Mouse (Mus musculus): ENCODE data around the gene Trim67. TPM values are rescaled to one million over a fixed set of nuclear protein-coding genes. Genes with fewer than 3 reads are reported as not detected.

Trim67 gene
- total RNA-seq, 2 experiments from 2014 or later, result 0.06 to 0.10 TPM

GRCm38 (mm10) chr8:124826658-124827057 lies 33.8 kb downstream of the Trim67 start:
- peak overlapping the region; percentile 70 for H3K27ac ChIP-seq
- peak overlapping the region; percentile 41 for H3K4me3 ChIP-seq
- TF ChIP-seq CTCF (IDR thresholded peaks at IDR 0.05), result no peak
- peak; percentile 70 for DNase-seq
- intact Hi-C loops (cut with DNase I), result loop anchor here (2.0 kb wide), 1 partner anchor 88 kb away; no protein-coding TSS in a partner anchor

- peak; percentile 91 for TF ChIP-seq CTCF (IDR thresholded peaks at IDR 0.05)
- DNase-seq, result peak; percentile 62
- intact Hi-C loops (cut with DNase I), result loop anchor here (2.0 kb wide), 1 partner anchor 89 kb away; no protein-coding TSS in a partner anchor
- H3K4me3 ChIP-seq, result peak overlapping the region; percentile 41; the same call in 1 of the 2 replicates
- H3K27ac ChIP-seq, result peak overlapping the region; percentile 70
Measured at GRCm38 (mm10) chr8:124827387-124827786, 34.5 kb downstream of the Trim67 start.

- intact Hi-C loops (cut with DNase I), result no loop called here
- no peak for DNase-seq
- Histone ChIP-seq H3K27ac (no peak overlapping the region), H3K4me3 (no peak overlapping the region)
- TF ChIP-seq CTCF (IDR thresholded peaks at IDR 0.05), result no peak
Measured at GRCm38 (mm10) chr8:124828561-124829240, 35.8 kb downstream of the Trim67 start.

GRCm38 (mm10) chr8:124830050-124830449 lies 37.2 kb downstream of the Trim67 start:
- Histone ChIP-seq H3K4me3 (no peak overlapping the region), H3K27ac (no peak overlapping the region)
- DNase-seq, result no peak
- intact Hi-C loops (cut with DNase I), result no loop called here
- no peak for TF ChIP-seq CTCF (IDR thresholded peaks at IDR 0.05)

GRCm38 (mm10) chr8:124831531-124831930 lies 38.6 kb downstream of the Trim67 start:
- DNase-seq, result no peak
- H3K27ac ChIP-seq, result no peak overlapping the region
- no peak for TF ChIP-seq CTCF (IDR thresholded peaks at IDR 0.05)
- intact Hi-C loops (cut with DNase I), result no loop called here
- H3K4me3 ChIP-seq, result no peak overlapping the region

GRCm38 (mm10) chr8:124831941-124832340 lies 39.0 kb downstream of the Trim67 start:
- TF ChIP-seq CTCF (IDR thresholded peaks at IDR 0.05), result no peak
- intact Hi-C loops (cut with DNase I), result no loop called here
- H3K4me3 ChIP-seq, result no peak overlapping the region
- no peak for DNase-seq
- H3K27ac ChIP-seq, result no peak overlapping the region

GRCm38 (mm10) chr8:124833430-124834205 lies 40.7 kb downstream of the Trim67 start:
- TF ChIP-seq CTCF (IDR thresholded peaks at IDR 0.05), result no peak
- Histone ChIP-seq H3K27ac (no peak overlapping the region; the same call in 1 of the 2 replicates), H3K4me3 (peak overlapping the region; percentile 3)
- intact Hi-C loops (cut with DNase I), result no loop called here
- no peak for DNase-seq

GRCm38 (mm10) chr8:124835848-124836247 lies 43.0 kb downstream of the Trim67 start:
- Histone ChIP-seq H3K4me3 (no peak overlapping the region), H3K27ac (no peak overlapping the region)
- TF ChIP-seq CTCF (IDR thresholded peaks at IDR 0.05), result no peak
- DNase-seq, result no peak
- intact Hi-C loops (cut with DNase I), result no loop called here

- Histone ChIP-seq H3K27ac (no peak overlapping the region), H3K4me3 (no peak overlapping the region)
- no peak for DNase-seq
- TF ChIP-seq CTCF (IDR thresholded peaks at IDR 0.05), result no peak
- intact Hi-C loops (cut with DNase I), result no loop called here
Measured at GRCm38 (mm10) chr8:124836273-124836672, 43.4 kb downstream of the Trim67 start.

- no peak overlapping the region for H3K4me3 ChIP-seq
- no peak overlapping the region for H3K27ac ChIP-seq
- TF ChIP-seq CTCF (IDR thresholded peaks at IDR 0.05), result no peak
- intact Hi-C loops (cut with DNase I), result no loop called here
- no peak for DNase-seq
Measured at GRCm38 (mm10) chr8:124836907-124837306, 44.0 kb downstream of the Trim67 start.

GRCm38 (mm10) chr8:124837956-124838355 lies 45.1 kb downstream of the Trim67 start:
- DNase-seq, result no peak
- no peak for TF ChIP-seq CTCF (IDR thresholded peaks at IDR 0.05)
- intact Hi-C loops (cut with DNase I), result no loop called here
- no peak overlapping the region for H3K27ac ChIP-seq
- no peak overlapping the region for H3K4me3 ChIP-seq

GRCm38 (mm10) chr8:124839371-124839770 lies 46.5 kb downstream of the Trim67 start:
- no peak overlapping the region for H3K4me3 ChIP-seq
- intact Hi-C loops (cut with DNase I), result no loop called here
- no peak for TF ChIP-seq CTCF (IDR thresholded peaks at IDR 0.05)
- no peak for DNase-seq
- no peak overlapping the region for H3K27ac ChIP-seq

- H3K27ac ChIP-seq, result no peak overlapping the region
- TF ChIP-seq CTCF (IDR thresholded peaks at IDR 0.05), result no peak
- no peak overlapping the region for H3K4me3 ChIP-seq
- DNase-seq, result no peak
- intact Hi-C loops (cut with DNase I), result no loop called here
Measured at GRCm38 (mm10) chr8:124840900-124841299, 48.0 kb downstream of the Trim67 start.

Data from gastrocnemius, adult 2 months (tissue).